Mouse (Mus musculus): ENCODE results near the gene Ddx19b. TPM values are rescaled to one million over a fixed set of nuclear protein-coding genes. Genes with fewer than 3 reads are reported as not detected.
A peak's percentile ranks its signal among the peaks of the same experiment; 100 is the strongest.

Ddx19b gene
- total and polyA plus RNA-seq, 3 experiments = 12.6 to 14.4 (median 13.5) TPM

DNA sequence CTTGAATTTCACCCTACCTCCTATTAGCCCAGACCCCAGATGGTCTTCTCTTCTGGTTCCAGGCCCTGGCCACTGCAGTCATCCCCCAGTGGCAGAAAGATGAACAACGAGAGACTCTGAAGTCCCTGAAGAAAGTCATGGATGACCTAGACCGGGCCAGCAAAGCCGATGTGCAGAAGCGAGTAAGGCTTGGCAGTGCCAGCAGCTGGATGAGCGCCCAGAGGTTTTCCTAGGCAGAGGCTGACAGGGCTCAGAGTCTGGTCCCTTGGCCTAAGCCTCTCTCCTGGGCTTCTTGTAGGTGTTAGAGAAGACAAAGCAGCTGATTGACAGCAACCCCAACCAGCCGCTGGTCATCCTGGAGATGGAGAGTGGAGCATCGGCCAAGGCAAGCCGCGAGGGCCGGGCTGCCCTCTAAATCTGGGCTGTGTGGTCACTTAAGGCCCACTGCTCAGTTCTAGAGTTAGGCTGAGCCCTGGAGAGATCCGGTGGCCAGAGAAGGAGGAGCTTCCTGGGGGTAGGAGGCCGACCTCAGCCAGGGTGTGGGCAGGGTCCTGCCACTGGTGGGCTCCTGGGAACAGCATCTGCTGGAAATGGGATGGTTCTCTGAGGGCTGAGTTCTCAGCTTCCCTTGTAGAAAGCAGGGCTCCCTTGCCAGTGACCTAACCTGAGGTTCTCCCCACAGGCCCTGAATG is 22.4 kb upstream of the Ddx19b start:
- peaks cover 73 to 88% of the 10 kb centered on the region in 2 experiments for H3K36me3 ChIP-seq (replicated peaks in 1 of 2; ENCODE audit: control insufficient read depth in 1 of 2, insufficient read depth in 1 of 2, low read length in 1 of 2)
- H3K4me2 ChIP-seq (ENCODE audit: insufficient read depth, low read depth, poor library complexity, severe bottlenecking) = no peak overlapping the region
- no peak for TF ChIP-seq NELFE (IDR thresholded peaks at IDR 0.05; ENCODE audit: low read depth, low read length)
- 0 out of 2 replicates have a peak, but pooled peaks have one; percentile 13 for TF ChIP-seq POLR2A (IDR thresholded peaks at IDR 0.05; ENCODE audit: low read depth, low read length)
- no peaks in the 10 kb centered on the region for H3K27me3 ChIP-seq (replicated peaks)
- no peak overlapping the region for H3K4me3 ChIP-seq (replicated peaks in 1 of 3; ENCODE audit: low read depth in 2 of 3, low read length in 2 of 3, poor library complexity in 1 of 3)
- peaks cover 3 to 15% of the 10 kb centered on the region in 2 experiments for H3K4me1 ChIP-seq (ENCODE audit: control insufficient read depth in 1 of 2, insufficient read depth in 2 of 2)
- H3K27ac ChIP-seq (ENCODE audit: insufficient read depth, low read depth) = no peak overlapping the region
- in situ Hi-C loops (cut with MboI; ENCODE audit: low pct_ligation_motif_present, low pct_unique_long_range_greater_than_20kb, low sequenced_read_pairs) (no loop called here), dilution Hi-C loops (cut with MboI; ENCODE audit: extremely low pct_ligation_motif_present, extremely low pct_unique_long_range_greater_than_20kb, low sequenced_read_pairs) (no loop called here)
- no peak overlapping the region for H3K9ac ChIP-seq (ENCODE audit: insufficient read depth, low read depth)
- H3K79me2 ChIP-seq (replicated peaks; ENCODE audit: control insufficient read depth, extremely low read depth, insufficient read depth, poor library complexity, severe bottlenecking) = peaks cover 17% of the 10 kb centered on the region; the same call in 1 of the 2 replicates
- H3K9me3 ChIP-seq (replicated peaks; ENCODE audit: low read length) = no peaks in the 10 kb centered on the region
- no peak for DNase-seq (ENCODE audit: extremely low read depth)

DNA sequence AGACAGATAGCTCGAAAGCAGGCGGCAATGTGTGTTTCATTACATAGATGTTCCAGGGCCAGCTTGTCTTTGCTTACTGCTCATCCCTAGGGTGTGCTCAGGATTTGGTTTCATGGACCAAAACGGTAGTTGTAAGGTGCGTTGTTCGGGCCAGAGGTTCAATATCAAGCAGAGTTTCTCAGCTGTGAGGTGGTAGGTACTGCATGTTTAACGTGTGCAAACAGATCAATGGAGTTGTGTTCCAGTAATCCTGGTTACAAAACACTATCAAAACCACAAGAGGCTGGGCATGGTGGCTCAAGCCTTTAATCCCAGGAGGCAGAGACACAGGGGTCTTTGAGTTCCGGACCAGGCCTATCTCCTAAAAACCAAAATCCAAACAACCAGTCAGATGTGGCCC is 17.6 kb upstream of the Ddx19b start:
- H3K9ac ChIP-seq (ENCODE audit: insufficient read depth, low read depth) = no peak overlapping the region
- peaks cover 6% of the 10 kb centered on the region; the same call in 1 of the 2 replicates for H3K79me2 ChIP-seq (replicated peaks; ENCODE audit: control insufficient read depth, extremely low read depth, insufficient read depth, poor library complexity, severe bottlenecking)
- no peak for TF ChIP-seq MAFK (IDR thresholded peaks at IDR 0.05; ENCODE audit: insufficient replicate concordance, low read length)
- no peak for TF ChIP-seq SIN3A (IDR thresholded peaks at IDR 0.05; ENCODE audit: low read length)
- TF ChIP-seq CTCF (conservative IDR thresholded peaks at IDR 0.05 in 1 of 2, IDR thresholded peaks at IDR 0.05 in 1 of 2; ENCODE audit: low read depth in 2 of 2, low read length in 2 of 2) = no peak
- TF ChIP-seq BHLHE40 (IDR thresholded peaks at IDR 0.05; ENCODE audit: low read depth, low read length) = no peak
- no peak for TF ChIP-seq MYC (IDR thresholded peaks at IDR 0.05; ENCODE audit: low read depth, low read length)
- H3K4me2 ChIP-seq (ENCODE audit: insufficient read depth, low read depth, poor library complexity, severe bottlenecking) = no peak overlapping the region
- peaks cover 93 to 99% of the 10 kb centered on the region in 2 experiments for H3K36me3 ChIP-seq (replicated peaks in 1 of 2; ENCODE audit: control insufficient read depth in 1 of 2, insufficient read depth in 1 of 2, low read length in 1 of 2)
- dilution Hi-C loops (cut with MboI; ENCODE audit: extremely low pct_ligation_motif_present, extremely low pct_unique_long_range_greater_than_20kb, low sequenced_read_pairs) = no loop called here
- no peaks in the 10 kb centered on the region for H3K4me1 ChIP-seq (ENCODE audit: control insufficient read depth in 1 of 2, insufficient read depth in 2 of 2)
- no peak overlapping the region for H3K4me3 ChIP-seq (replicated peaks in 1 of 3; ENCODE audit: low read depth in 2 of 3, low read length in 2 of 3, poor library complexity in 1 of 3)
- H3K27ac ChIP-seq (ENCODE audit: insufficient read depth, low read depth) = no peak overlapping the region
- H3K9me3 ChIP-seq (replicated peaks; ENCODE audit: low read length) = no peaks in the 10 kb centered on the region
- in situ Hi-C loops (cut with MboI; ENCODE audit: low pct_ligation_motif_present, low pct_unique_long_range_greater_than_20kb, low sequenced_read_pairs) = loop anchor here (5.0 kb wide), 1 partner anchor 207 kb away; no protein-coding TSS in a partner anchor
- no peaks in the 10 kb centered on the region for H3K27me3 ChIP-seq (replicated peaks)
- no peak for DNase-seq (ENCODE audit: extremely low read depth)

- Histone ChIP-seq H3K9ac (ENCODE audit: insufficient read depth, low read depth) (no peak overlapping the region), H3K27me3 (replicated peaks) (no peaks in the 10 kb centered on the region), H3K4me3 (replicated peaks in 1 of 3; ENCODE audit: low read depth in 2 of 3, low read length in 2 of 3, poor library complexity in 1 of 3) (no peak overlapping the region), H3K4me2 (ENCODE audit: insufficient read depth, low read depth, poor library complexity, severe bottlenecking) (no peak overlapping the region), H3K27ac (ENCODE audit: insufficient read depth, low read depth) (no peak overlapping the region), H3K36me3 (replicated peaks in 1 of 2; ENCODE audit: control insufficient read depth in 1 of 2, insufficient read depth in 1 of 2, low read length in 1 of 2) (peaks cover 90 to 98% of the 10 kb centered on the region in 2 experiments), H3K4me1 (ENCODE audit: control insufficient read depth in 1 of 2, insufficient read depth in 2 of 2) (no peaks in the 10 kb centered on the region), H3K79me2 (replicated peaks; ENCODE audit: control insufficient read depth, extremely low read depth, insufficient read depth, poor library complexity, severe bottlenecking) (peaks cover 6% of the 10 kb centered on the region; the same call in 1 of the 2 replicates), H3K9me3 (replicated peaks; ENCODE audit: low read length) (no peaks in the 10 kb centered on the region)
- TF ChIP-seq CTCF (conservative IDR thresholded peaks at IDR 0.05 in 1 of 2, IDR thresholded peaks at IDR 0.05 in 1 of 2; ENCODE audit: low read depth in 2 of 2, low read length in 2 of 2) (peak in 1 of 2 experiments; percentile 23; a peak in 2 of 4 replicates), SMC3 (IDR thresholded peaks at IDR 0.05; ENCODE audit: low read depth, low read length) (no peak; the same call in 1 of the 2 replicates)
- in situ Hi-C loops (cut with MboI; ENCODE audit: low pct_ligation_motif_present, low pct_unique_long_range_greater_than_20kb, low sequenced_read_pairs) (loop anchor here (5.0 kb wide), 1 partner anchor 206 kb away; no protein-coding TSS in a partner anchor), dilution Hi-C loops (cut with MboI; ENCODE audit: extremely low pct_ligation_motif_present, extremely low pct_unique_long_range_greater_than_20kb, low sequenced_read_pairs) (no loop called here)
- no peak for DNase-seq (ENCODE audit: extremely low read depth)
Observed at GRCm38 (mm10) chr8:111048694-111049093, 17.1 kb upstream of the Ddx19b start.

Data from CH12.LX (cell line).